Mouse (Mus musculus) kidney, embryonic 15.5 days (tissue): Measurements from ENCODE around the gene 1700025C18Rik. TPM values are rescaled to one million over a fixed set of nuclear protein-coding genes. Genes with fewer than 3 reads are reported as not detected.

Experiments used
- ATAC-seq: fragments of 200-750 bp; cut with Nextera tagmentation; replicated peaks from 2 replicates; pipeline ENCODE4 v1.8.0; 2017; ENCODE audit warnings: moderate TSS enrichment; ENCODE audit not compliant: low FRiP score
- H3K27ac ChIP-seq: fragments of 300-500 bp; sonication (generic); 2 replicates; pipeline ENCODE4 v1.5.1; 2015; ENCODE audit warnings: mild to moderate bottlenecking, inconsistent platforms
- H3K27me3 ChIP-seq: fragments of 300-500 bp; sonication (generic); 2 replicates; pipeline ENCODE4 v1.6.1; 2015; ENCODE audit warnings: inconsistent platforms
- H3K36me3 ChIP-seq: fragments of 300-500 bp; sonication (generic); 2 replicates; pipeline ENCODE4 v1.6.1; 2015; ENCODE audit warnings: inconsistent platforms
- H3K4me1 ChIP-seq: fragments of 300-500 bp; sonication (generic); 2 replicates; pipeline ENCODE4 v1.6.1; 2015; ENCODE audit warnings: inconsistent platforms
- H3K4me2 ChIP-seq: fragments of 300-500 bp; sonication (generic); 2 replicates; pipeline ENCODE4 v1.6.1; 2015; ENCODE audit warnings: moderate library complexity, mild to moderate bottlenecking, inconsistent platforms
- H3K4me3 ChIP-seq: fragments of 300-500 bp; sonication (generic); replicated peaks from 2 replicates; pipeline ENCODE4 v1.5.1; 2015; ENCODE audit warnings: mild to moderate bottlenecking, inconsistent platforms
- H3K9ac ChIP-seq: fragments of 300-500 bp; sonication (generic); 2 replicates; pipeline ENCODE4 v1.6.1; 2015; ENCODE audit warnings: mild to moderate bottlenecking, inconsistent platforms
- H3K9me3 ChIP-seq: fragments of 300-500 bp; sonication (generic); replicated peaks from 2 replicates; pipeline ENCODE4 v1.6.1; 2016; ENCODE audit warnings: inconsistent platforms
- WGBS: fragments of 180-500 bp; shearing (Covaris S2); methylation state at CpG from one replicate; pipeline ENCODE4 v1.1.7; 2015; ENCODE audit warnings: mixed read lengths; 5-methylcytosine and 5-hydroxymethylcytosine counted together
- polyA plus RNA-seq: library from polyadenylated mRNA; unstranded; fragments of >200 nt; fragmentation: Nextera tagmentation; extraction: Ambion mirVana; gene quantifications from 2 replicates; pipeline ENCODE4 v1.2.1, GENCODE M21; 2015

1700025C18Rik gene
- polyA plus RNA-seq, 1 experiment from 2014 or later: not detected

DNA sequence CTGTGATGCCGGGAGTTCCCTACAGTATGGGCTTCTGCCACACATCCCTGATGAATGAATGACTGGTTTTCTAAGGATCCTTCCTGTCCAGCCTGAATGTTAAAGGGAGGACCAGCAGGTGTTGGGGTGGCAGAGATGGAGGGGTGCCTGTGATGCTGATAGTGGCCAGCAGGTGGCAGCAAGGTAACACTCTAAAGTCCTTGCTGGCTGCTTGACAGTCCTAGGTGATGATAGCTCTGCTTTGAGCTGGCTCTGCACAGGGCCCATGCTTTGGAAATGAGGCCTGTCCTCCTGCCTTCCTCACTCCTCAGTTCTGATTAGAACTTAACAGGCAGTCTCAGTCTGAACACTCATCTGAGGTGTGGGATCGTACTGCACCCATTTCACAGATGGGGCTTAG lies 15.6 kb downstream of the 1700025C18Rik start:
- WGBS: 43% methylated on average over 2 of the region's 2 CpGs
- H3K4me2 ChIP-seq: no peak overlapping the region

GRCm38 (mm10) chr2:165074081-165074884 lies 16.3 kb downstream of the 1700025C18Rik start:
- H3K36me3 ChIP-seq: no peaks in the 10 kb centered on the region
- 40% methylated on average over 11 of the region's 11 CpGs for WGBS
- H3K4me3 ChIP-seq: no peak overlapping the region
- no peaks in the 10 kb centered on the region for H3K9me3 ChIP-seq
- ATAC-seq: no peak
- peaks cover 35% of the 10 kb centered on the region for H3K4me1 ChIP-seq
- H3K27ac ChIP-seq: no peak overlapping the region
- H3K4me2 ChIP-seq: no peak overlapping the region
- H3K27me3 ChIP-seq: peaks cover 91% of the 10 kb centered on the region
- H3K9ac ChIP-seq: no peak overlapping the region

More for the DNA sequence above, 15.6 kb downstream of the 1700025C18Rik start:
- Histone ChIP-seq H3K27me3 (peaks cover 94% of the 10 kb centered on the region), H3K27ac (no peak overlapping the region), H3K36me3 (no peaks in the 10 kb centered on the region), H3K9me3 (no peaks in the 10 kb centered on the region), H3K4me3 (no peak overlapping the region), H3K9ac (no peak overlapping the region), H3K4me1 (peaks cover 33% of the 10 kb centered on the region)
- peak; percentile 59; the same call in 1 of the 2 replicates for ATAC-seq

GRCm38 (mm10) chr2:165073381-165073781 lies 17.2 kb downstream of the 1700025C18Rik start:
- Histone ChIP-seq H3K4me2 (no peak overlapping the region), H3K27ac (no peak overlapping the region), H3K4me1 (peaks cover 28% of the 10 kb centered on the region), H3K9me3 (no peaks in the 10 kb centered on the region), H3K4me3 (no peak overlapping the region), H3K36me3 (no peaks in the 10 kb centered on the region), H3K9ac (no peak overlapping the region), H3K27me3 (peaks cover 84% of the 10 kb centered on the region)
- ATAC-seq: no peak
- WGBS: 17% methylated on average over 9 of the region's 9 CpGs

- WGBS: 26% methylated on average over 23 of the region's 23 CpGs
- Histone ChIP-seq H3K27ac (no peak overlapping the region), H3K27me3 (peaks cover 61% of the 10 kb centered on the region), H3K4me1 (peaks cover 11% of the 10 kb centered on the region), H3K4me3 (no peak overlapping the region), H3K4me2 (no peak overlapping the region; the same call in 1 of the 2 replicates), H3K36me3 (no peaks in the 10 kb centered on the region), H3K9ac (no peak overlapping the region), H3K9me3 (no peaks in the 10 kb centered on the region)
- ATAC-seq: no peak
These were observed 20.3 kb downstream of the 1700025C18Rik start for GRCm38 (mm10) chr2:165070096-165070816.

DNA sequence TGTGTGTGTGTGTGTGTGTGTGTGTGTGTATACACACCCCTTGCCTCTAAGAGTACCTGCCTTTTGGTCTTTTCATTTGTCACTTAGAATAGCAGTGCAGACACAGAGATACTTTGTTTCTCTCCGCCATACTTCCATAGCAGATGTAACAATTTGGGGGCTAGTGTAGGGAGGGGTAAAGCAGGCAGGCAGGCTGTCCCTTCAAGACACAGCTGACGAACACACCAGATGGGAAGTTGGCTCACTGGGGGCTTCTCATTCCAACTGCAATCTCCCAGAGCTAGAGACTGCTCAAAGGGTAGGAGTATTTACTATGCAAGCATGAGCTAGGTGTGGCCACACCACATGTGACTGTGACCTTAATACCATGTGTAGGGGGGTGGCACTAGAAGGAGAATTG lies 21.7 kb downstream of the 1700025C18Rik start:
- Histone ChIP-seq H3K4me1 (peaks cover 17% of the 10 kb centered on the region), H3K27me3 (peaks cover 48% of the 10 kb centered on the region), H3K9ac (no peak overlapping the region), H3K36me3 (no peaks in the 10 kb centered on the region), H3K4me3 (no peak overlapping the region), H3K27ac (no peak overlapping the region), H3K4me2 (no peak overlapping the region), H3K9me3 (no peaks in the 10 kb centered on the region)
- ATAC-seq: no peak
- WGBS: 85% methylated on average over 2 of the region's 2 CpGs

- 0 out of 2 replicates have a peak, but pooled peaks cover 11% of the 10 kb centered on the region for H3K27me3 ChIP-seq
- H3K4me1 ChIP-seq: peaks cover 6% of the 10 kb centered on the region; the same call in 1 of the 2 replicates
- no peak overlapping the region for H3K27ac ChIP-seq
- ATAC-seq: no peak
- H3K9ac ChIP-seq: no peak overlapping the region
- no peak overlapping the region for H3K4me3 ChIP-seq
- H3K9me3 ChIP-seq: no peaks in the 10 kb centered on the region
- WGBS: 32% methylated on average over 7 of the region's 7 CpGs
- no peak overlapping the region for H3K4me2 ChIP-seq
- H3K36me3 ChIP-seq: no peaks in the 10 kb centered on the region
These were observed 26.1 kb downstream of the 1700025C18Rik start for GRCm38 (mm10) chr2:165064489-165064888.

DNA sequence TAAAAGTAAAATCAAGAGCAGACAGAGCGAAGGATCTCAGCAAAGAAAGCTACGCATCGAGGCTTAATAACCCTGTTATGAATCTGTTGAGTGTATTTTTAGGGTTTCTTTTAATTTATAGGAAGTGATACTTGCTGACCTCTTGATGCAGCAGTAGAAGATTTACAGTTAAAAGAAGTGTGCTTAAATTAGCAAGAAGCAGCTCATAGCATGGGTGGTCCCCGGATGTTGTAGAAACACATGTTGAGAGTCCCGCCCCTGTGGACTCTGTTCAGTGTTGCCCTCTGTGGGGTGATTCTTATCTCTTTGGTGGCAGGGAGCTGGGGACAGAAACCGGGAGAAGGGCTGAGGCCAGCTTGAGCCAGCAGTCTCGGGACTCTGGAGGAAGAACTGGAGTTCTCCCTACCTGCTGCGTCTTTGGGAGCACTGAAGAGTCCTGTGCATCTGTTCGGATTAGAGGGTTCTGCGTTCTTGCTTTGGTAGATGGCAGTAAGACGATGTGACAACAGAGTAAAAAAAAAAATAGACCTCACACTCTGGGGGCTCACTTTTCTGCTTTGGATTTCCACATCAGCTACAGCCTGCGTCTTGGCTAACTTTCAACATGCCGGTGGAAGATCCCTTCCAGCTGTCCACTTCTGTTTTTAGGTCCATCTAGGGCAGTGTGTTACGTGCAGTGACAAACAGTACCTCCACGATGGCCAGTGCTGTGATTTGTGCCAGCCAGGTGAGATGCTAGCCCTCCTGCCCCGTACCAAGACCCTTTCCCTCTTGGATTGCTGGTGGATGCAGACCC lies 28.7 kb downstream of the 1700025C18Rik start:
- Histone ChIP-seq H3K4me3 (no peak overlapping the region), H3K9ac (no peak overlapping the region), H3K36me3 (no peaks in the 10 kb centered on the region), H3K4me1 (peaks cover 6% of the 10 kb centered on the region), H3K27me3 (peaks cover 7% of the 10 kb centered on the region), H3K4me2 (no peak overlapping the region), H3K9me3 (no peaks in the 10 kb centered on the region), H3K27ac (no peak overlapping the region)
- ATAC-seq: no peak; the same call in 1 of the 2 replicates
- WGBS: 59% methylated on average over 16 of the region's 16 CpGs

GRCm38 (mm10) chr2:165059961-165060360 lies 30.6 kb downstream of the 1700025C18Rik start:
- Histone ChIP-seq H3K27ac (no peak overlapping the region), H3K9me3 (no peaks in the 10 kb centered on the region), H3K4me3 (no peak overlapping the region), H3K9ac (no peak overlapping the region), H3K27me3 (peaks cover 10% of the 10 kb centered on the region), H3K4me1 (peaks cover 21% of the 10 kb centered on the region), H3K36me3 (no peaks in the 10 kb centered on the region), H3K4me2 (no peak overlapping the region)
- WGBS: 97% methylated on average over 4 of the region's 4 CpGs
- no peak for ATAC-seq

DNA sequence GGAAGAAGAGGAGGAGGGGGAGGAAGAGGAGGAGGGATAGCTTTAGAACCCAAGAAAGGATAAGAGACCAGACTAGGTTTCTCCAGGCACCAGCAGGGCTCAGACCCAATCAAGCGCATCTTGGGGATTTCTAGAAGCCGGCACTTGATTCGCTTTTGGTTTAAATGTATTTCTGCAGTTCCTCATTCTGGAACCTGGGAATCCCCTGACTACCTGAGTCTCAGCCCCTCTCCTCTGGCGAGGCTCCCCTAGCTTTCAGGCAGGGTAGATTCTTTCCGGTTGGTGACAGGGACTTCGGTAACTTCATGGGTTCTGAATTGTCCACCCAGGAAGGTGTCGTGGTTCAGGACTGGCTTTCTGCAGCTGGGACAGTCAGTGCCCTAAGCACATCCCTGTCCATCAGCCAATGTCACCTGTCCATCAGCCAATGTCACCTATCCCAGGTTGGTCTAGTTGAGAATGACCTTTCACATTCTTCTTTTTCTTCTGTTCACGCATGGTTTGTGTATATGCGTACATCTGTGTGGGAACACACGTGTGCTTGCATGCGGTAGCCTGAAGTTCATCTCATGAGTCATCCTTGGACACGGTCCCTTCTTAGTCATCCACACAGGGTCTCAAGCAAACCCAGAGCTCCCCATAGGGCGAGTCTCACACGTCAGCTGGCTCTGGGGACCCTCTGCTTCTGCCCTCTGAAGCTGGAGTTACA lies 34.0 kb downstream of the 1700025C18Rik start:
- Histone ChIP-seq H3K36me3 (no peaks in the 10 kb centered on the region), H3K27ac (no peak overlapping the region), H3K4me3 (peak overlapping the region; percentile 41), H3K27me3 (peaks cover 13% of the 10 kb centered on the region), H3K4me2 (peak overlapping the region; percentile 67), H3K9me3 (no peaks in the 10 kb centered on the region), H3K9ac (no peak overlapping the region), H3K4me1 (peaks cover 18% of the 10 kb centered on the region)
- no peak for ATAC-seq
- 81% methylated on average over 14 of the region's 14 CpGs for WGBS

- H3K27ac ChIP-seq: 0 out of 2 replicates have a peak overlapping the region, but pooled peaks have one; percentile 10
- H3K27me3 ChIP-seq: peaks cover 13% of the 10 kb centered on the region
- H3K4me2 ChIP-seq: peak overlapping the region; percentile 67
- ATAC-seq: peak; percentile 52; the same call in 1 of the 2 replicates
- peak overlapping the region; percentile 36; the same call in 1 of the 2 replicates for H3K9ac ChIP-seq
- H3K9me3 ChIP-seq: no peaks in the 10 kb centered on the region
- WGBS: 6% methylated on average over 7 of the region's 7 CpGs
- H3K4me1 ChIP-seq: peaks cover 18% of the 10 kb centered on the region
- H3K36me3 ChIP-seq: no peaks in the 10 kb centered on the region
- peak overlapping the region; percentile 41 for H3K4me3 ChIP-seq
These were observed 34.6 kb downstream of the 1700025C18Rik start for GRCm38 (mm10) chr2:165055905-165056304.
